Mouse (Mus musculus): ENCODE data around the gene Fut8.
"Not testable (repeated sequence)": the region's sequence is repeated elsewhere in the genome, so short reads cannot be mapped to it uniquely, and the experiment has no call there.

Fut8 gene

DNA sequence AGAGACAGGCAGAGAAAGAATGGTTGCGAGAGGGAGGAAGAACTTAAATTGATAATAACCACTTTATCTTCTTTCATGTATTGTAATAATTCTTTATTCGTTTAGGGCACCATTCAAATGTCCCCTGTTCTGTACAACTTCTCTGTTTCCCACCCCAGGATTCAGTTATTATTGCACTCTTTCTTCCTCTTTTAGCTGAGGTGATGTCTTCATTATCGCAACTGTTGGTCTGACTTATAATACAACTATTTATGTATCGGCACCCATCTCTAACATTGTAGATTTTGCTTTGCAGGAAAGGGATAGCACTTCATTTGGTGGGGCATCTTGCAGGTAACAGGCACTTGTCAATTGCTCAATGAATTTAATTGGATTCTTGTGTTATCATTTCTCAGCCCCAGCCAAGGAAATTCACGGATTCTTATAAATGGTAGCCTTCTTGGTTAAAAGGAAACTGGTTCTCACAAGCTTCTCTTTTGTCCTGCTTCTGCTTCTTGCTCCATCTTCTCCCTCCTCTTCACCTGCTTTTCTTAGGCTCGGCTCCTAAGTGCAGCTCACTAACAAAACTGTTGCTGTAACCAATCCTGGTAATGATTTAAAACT, 15.6 kb upstream of the Fut8 start:
- no peak for DNase-seq (ENCODE audit: low spot score)

DNA sequence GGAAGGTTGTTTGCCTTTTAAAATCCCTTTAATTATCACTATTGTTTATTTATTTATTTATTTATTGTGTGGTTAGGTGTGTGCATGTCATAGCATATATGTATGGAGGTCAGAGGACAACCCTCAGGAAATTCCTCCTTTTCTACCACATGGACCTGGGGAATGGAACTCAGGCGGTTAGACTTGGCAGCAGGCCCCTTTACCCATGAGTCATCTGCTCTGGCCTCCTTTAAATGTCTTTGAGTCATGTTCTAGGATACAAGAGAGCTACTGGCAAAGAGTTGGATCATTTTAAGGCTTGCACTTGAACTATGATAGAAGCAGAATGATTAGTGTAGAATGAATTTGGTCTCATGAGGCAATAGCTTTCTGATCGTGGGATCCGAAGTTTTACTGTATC, 14.3 kb upstream of the Fut8 start:
- no peak for DNase-seq (ENCODE audit: low spot score)

DNA sequence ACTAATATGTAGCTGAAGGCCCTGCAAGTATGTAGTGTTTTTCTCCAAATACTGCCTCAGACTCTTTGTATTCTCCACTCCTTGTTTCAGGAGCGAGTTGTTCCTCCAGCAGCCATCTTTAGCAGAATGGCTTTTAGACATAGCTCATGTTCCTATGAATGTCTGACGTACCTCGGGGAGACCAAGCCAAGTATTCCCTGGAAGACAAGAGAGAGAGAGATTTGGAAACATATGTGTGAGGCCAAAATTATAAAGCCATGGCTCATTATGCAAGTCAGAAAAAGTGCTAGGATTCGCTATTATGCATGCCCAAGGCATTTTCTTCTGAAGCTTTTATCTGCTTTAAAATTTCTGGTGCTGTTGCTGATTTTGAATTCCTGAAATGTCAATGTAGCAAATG, 13.8 kb upstream of the Fut8 start:
- DNase-seq (ENCODE audit: low spot score), result no peak

DNA sequence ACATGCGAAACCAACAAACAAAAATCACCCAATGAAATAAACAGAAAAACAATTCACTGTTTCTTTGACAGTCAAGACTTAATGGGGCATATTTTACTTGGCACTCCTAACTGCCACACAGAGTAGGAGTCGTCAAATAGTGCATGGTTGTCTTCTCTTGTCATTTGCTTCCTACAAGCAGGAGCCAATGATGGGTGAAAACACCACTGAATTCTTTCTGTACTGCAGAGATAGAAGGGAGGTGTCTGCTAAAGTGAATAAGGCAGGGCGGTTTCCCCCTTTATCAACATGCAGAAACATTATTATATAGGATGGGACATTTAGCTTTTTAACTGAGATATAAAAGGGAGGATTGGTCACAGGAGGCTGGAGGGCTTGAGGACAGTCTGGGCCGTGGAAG, 13.0 kb upstream of the Fut8 start:
- DNase-seq (ENCODE audit: low spot score), result no peak

DNA sequence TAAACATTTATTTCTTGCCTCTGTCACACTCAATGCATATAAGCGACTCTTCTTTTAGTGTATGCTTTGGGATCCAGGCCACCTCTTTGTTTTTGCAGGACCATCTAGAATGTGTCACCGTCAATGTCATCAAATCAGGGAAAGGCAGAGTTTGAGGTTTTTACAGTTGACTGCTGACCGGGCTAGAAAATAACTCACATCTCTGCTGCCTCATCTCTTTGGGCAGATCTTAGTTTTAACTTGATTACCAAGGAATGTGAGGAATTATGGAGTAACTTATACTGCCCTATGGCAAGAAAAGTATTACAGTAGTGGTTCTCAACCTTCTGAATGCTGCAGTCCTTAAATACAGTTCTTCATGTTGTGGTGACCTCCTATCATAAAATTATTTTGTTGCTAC, 12.2 kb upstream of the Fut8 start:
- DNase-seq (ENCODE audit: low spot score), result no peak

DNA sequence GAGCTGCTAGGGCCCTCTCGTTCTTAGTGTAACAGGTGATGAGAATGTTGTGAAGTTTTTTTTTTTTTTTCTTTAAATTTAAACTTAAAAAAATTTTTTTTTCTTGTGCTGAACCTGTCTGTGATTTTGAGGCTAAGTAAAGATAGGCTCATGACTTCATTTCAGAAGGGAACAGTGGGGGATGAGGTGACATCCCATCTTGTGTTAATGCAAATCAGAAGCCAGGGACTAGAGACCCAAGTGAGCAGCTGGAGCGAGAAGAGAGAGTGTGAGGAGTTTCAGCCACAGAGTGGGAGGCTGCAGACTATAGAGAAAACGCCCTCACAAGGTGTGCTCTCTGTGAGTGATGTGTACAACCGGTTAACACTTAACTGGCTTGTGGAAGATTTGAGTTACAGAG, 2.0 kb upstream of the Fut8 start:
- no peak for DNase-seq (ENCODE audit: low spot score)

DNA sequence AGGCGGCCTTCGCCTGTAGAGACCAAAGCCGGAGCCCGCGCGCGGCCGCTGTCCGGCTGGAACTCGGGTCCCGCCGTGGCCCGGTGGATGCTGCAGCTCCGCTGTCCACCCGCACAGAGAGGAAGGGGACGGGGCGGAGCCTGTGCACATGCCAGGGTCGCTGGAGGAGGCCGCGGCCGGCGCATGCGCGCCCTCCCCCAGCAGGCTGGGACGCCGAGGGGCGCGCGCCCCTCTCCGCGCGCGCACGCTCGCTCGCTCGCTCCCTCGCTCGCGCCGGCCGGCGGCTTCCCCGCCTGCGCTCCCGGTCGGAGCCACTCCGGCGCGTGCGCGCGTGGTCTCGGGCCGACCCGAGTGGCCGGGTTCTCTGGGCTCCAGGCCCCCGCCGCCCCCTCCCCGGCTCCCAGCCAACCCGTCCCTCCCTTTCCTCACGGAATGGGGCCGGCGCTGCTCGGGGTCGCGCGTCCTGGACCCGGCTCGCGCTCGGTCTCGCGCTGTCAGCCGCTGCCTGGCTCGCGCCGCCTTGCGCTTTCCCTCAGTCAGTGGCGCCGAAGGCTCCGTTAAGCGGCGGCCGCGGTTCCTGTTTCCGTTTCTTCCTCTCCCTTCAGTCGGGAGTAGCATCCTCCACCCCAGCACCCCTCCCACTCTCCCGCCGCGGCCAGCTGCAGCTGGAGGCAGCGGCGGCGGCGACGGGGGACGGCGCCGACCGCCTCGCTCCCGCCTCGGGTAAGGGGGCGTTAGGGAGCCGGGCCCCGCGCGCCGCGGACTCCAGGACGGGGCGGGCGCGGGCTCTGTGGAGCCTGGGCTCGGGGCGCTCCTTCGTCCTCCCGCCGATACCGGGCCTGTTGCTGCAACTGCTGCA, 835 bp downstream of the Fut8 start:
- peak; percentile 67 for DNase-seq (ENCODE audit: low spot score)

DNA sequence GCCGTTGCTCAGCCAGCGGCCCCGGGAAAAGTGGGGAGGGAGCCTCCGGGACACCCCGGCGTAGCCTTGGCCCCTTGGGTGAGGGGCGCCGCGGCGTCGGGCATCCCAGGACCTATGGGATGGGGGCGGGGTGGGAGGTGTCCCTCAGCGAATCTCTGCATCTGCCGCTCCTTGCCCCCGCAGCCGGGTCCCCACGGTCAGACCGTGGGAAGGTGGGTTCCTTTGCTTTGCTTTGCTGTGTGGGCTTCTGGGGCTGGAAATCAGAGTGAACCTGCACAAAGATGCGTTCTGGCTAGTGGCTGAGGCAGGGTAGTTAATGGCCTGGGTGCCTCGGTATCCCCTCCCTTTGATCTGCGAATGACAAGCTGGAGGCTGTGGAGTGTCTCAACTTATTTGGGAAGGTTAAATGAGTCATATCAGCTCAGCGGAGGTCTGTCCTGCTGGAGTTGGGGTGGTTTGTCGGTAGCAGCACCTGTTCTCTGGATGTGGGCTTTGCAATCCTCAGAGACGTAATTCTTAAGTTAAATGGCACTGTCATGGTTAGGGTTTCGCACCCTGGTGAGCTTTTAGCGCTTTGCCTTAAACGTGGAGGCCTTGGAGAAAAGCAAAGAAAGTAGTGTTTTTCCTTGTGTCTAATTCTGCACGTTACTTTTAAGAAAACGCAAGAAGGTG, 1.6 kb downstream of the Fut8 start:
- DNase-seq (ENCODE audit: low spot score), result no peak

DNA sequence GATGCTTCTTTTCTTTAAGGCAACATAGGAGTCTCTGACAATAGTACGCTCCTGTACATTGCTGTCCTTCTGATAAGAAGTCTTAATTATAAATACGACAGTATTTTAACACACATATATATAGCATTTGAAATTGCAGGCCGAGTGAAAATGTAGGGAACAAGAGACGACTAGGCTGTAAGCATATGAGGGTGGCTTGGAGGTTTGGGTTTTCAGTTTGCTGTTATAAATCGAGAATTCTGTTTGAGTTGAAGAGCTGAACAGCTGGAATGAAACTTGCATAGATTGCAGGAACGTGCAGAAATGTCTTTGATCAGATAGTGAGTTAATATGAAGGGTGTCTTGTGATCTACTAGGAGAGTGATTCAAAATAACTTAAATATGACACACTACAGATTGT, 2.4 kb downstream of the Fut8 start:
- DNase-seq (ENCODE audit: low spot score), result no peak

DNA sequence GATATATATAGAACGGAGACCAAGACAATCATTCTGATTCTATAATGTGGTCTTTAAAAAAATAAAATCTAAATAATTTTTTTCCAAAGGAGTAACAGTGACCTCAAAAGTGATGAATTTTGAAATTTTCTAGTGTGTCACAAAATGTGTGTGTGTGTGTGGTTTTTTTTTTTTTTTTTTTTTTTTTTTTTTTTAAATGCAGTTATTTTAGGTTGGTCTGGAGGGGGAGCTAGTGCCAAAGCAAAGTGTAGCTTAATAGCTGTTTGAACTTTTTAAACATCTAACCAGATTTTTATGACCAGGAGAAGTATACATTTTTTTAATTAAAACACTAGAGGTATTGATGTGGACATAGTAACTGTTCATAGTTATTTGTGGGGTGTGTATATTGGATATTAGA, 2.9 kb downstream of the Fut8 start:
- no peak for DNase-seq (ENCODE audit: low spot score)

DNA sequence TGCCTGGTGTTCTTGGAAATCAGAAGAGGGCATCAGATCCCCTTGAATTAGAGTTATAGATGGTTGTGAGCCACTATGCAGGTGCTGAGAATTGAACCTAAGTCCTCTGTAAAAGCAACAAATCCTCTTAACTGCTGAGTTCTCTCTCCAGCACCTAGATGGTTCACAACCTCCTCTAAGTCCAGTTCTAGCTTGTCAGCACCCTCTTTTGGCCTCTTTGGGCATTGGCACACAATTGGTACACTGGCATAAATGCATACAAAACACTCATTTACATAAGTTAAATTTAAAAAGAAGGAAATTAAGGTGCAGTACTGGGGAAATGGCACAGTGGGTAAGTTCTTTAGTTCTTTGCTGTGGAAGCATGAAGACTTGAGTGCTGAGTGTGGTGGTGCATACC, 24.7 kb downstream of the Fut8 start:
- DNase-seq (ENCODE audit: low spot score), result no peak

DNA sequence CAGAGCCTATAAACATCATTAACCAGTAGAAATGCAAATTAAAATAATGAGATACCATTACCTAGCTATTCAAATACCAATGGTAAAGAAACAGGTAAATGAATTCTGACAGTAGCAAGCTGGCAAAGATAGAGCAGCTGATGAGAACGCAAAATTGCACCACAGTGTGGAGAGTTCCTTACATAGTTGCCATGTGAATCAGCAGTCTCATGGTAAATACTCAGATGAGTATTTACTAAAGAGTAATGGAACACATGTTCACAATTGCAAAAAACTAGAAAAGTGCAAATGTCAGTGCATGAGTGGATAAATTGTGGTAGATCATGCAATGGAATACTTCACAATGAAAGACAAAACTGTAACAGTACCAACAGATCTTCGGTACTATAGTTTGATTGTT, 25.9 kb downstream of the Fut8 start:
- DNase-seq (ENCODE audit: low spot score), result no peak

DNA sequence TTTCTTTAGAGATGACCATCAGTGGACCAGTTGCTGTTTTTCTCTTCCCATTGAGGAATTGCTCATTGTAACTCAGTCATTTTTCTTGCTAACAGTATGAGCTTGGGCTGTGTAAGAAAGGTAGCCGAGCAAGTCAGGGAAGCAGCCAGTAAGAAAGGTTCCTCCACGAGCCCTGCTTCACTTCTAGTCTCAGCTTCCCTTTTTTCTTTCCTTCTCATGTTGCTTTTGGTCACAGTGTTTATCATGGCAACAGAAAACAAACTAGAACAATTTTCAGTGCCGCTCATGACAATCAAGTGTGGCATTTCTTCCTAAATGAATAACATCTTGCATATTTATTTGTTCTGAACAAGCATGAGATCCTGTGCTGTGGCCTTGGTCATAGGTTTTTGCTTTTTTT, 32.8 kb downstream of the Fut8 start:
- no peak for DNase-seq (ENCODE audit: low spot score)

DNA sequence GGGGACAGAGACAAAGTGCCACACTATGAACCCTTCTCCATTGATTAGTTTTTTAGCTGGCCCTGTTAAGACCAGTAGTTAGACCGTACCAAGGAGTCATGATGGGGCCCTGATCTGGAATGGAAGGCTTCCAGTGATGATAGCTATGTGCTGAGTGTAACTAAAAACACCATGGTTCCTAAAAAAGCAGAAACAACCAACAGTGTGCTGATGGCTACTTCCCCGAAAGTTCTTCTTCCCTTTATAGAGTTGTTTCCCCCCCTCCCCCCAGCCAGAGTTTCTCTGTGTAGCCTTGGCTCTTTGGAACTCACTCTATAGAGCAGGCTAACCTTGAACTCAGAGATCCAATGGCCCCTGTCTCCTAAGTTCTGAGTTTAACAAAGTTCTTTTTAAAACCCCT, 50.6 kb downstream of the Fut8 start:
- DNase-seq (ENCODE audit: low spot score), result no peak

DNA sequence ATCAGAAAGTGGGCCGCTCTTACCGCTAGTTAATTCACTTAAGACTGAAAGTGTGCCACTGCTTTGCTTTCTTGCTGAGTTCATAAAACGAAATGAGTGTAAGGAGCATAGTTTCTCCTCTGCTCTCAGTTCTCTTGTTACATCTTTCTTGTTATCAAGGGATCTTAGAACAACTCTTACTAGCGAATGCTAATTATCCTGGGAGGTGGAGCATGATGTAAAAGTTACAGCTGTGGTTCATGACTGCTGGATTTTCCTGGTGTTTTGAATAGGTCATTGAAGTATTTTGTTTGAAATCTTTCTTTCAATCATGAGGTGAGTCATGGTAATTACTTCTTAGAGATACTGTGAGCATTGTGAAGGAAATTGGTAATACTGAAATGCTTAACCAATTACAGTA, 53.1 kb downstream of the Fut8 start:
- DNase-seq (ENCODE audit: low spot score), result no peak

DNA sequence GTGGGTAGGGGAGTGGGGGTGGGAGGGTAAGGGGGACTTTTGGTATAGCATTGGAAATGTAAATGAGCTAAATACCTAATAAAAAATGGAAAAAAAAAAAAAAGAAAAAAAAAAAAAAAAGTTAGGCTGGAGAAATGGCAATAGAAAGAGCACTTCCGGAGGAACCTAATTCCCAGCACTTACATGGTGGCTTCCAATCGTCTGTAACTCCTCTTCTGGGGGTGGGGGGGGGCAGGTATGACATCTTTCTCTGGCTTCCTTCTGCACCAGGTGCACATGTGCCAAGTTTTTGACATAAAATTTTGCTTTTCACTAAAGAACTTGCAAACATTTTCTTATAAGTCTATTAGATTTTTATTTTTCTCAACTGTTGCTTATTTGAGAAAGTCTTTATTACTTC, 53.9 kb downstream of the Fut8 start:
- not testable (repeated sequence) for DNase-seq (ENCODE audit: low spot score)

DNA sequence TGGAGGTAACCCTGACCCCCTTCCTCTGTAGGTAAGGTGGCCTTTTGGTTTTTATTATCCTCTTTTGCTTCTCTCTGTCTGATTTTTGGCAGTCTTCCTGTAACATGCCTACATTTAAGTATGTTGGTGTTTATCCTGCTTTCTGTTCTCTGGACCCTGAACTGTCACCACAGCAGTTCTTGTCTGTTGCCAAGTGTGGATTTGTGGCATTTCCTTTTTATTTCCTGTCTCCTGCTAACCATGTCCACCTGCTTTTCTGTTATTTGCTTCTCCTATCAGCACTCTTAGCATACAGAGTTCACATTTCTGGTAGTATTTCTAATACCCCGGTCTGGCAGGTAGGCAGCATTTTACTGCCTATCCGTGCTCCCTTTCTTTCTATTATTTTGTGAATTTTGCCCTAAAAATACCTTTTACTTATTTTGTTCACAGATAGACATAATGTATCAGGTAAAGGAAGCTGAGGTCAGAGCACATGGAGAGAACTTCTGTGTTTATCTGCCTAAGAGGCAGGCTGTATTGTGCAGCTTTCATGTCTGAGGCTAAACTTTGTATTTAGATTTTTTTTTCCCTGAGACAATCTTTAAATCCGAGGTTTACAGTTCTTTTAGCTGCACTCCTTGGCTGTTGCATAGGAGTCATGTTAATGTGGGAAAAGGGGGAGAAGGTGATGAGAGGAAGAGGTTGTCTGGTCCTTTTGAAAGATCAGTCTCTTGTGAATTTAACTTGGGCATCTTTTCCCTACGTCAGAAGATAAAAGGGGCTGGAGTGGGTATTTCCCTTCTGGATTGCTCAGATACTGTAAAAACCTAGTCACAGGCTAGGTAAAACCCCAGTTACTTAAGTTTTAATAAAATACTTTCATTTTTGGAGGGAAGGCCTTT, 54.7 kb downstream of the Fut8 start:
- no peak for DNase-seq (ENCODE audit: low spot score)

DNA sequence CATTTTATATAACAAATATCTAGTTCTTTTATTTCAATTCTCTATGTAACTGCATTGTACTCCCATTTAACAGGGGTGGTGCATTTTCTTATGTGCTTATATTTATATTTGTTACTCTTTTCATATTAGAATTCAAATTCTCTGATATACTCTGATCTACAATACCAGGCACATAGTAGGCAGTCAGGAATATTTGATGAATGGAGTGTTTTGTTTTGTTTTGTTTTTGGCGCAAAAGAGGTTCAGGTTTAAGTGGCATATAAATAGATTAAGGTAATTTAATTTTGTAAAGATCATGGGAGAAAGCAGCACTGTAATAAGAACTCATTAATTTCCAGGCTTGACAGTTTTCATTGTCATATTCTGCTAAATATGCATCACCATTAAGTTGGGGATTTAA, 58.2 kb downstream of the Fut8 start:
- no peak for DNase-seq (ENCODE audit: low spot score)

DNA sequence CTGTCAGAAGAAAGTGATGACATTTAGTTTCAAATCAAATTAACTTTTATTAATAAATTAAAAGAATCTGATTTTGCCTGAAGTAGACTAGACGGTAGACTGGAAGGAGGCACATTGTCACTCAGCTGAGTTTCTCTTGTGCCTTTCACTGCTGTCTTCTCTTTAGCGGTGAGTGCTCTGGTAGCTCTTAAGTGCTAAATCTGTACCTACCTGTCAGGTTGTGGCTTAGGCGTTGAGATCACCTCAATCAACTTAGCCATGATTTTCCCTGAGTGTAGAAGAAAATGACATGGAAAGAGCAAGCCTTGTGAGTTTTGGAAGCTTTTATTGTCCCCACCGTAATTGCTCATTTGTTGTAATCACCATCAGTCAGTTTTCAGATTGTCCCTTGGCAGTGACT, 59.2 kb downstream of the Fut8 start:
- DNase-seq (ENCODE audit: low spot score), result no peak

DNA sequence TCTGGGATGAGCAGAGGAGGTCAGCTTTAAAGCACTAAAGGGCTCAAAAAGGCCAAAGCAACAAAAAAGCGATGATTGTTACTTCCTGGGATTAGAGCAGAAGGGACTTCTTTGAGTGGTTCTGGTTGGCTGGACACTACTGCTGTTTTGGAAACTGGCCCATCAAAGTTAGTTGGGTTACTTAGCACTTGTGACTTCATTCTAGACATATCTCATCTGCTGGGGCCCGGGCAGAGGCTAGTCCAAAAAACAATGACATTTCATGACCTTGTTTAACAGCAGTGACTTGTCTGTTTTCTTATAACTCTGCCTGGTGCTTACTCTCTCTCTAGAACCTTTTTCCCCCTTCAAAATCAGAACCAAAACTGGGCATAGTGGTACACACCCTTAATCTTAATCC, 59.9 kb downstream of the Fut8 start:
- no peak for DNase-seq (ENCODE audit: low spot score)

DNA sequence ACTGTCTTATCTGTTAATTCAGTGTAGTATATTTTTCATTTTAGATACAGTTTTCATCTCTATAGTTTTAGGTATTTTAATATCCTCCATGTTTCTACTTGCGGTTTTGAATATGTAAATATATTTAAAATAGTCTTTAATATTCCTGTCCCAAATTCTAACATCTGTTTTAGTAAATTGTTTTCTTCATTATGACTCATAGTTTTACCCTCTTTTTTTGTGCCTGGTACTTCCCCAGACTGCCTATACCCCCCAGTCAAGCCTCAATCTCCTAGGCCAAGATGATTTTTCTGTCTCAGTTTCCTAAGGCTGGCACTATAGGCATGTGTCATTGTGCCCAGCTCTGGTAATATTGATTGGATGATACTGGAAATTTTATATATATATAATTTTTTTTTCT, 64.1 kb downstream of the Fut8 start:
- no peak for DNase-seq (ENCODE audit: low spot score)

DNA sequence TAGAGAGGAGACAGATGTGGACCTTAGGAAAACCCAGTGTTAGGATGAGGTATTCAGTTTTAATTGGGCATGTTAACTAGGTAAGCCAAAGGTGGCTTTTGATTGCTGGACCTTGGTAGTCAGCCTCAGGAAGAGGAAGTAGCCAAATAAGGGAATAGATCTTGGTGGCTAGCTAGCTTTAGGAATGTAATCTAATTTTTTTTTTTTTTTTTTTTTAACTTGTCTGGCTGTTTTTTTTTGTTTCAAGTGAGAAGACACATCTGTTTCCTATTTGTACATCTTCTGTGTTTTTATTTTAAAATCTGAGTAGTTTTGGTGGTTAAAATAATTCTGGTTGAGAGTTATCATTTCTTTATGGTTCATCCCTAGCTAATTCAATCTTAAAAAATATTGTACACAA, 65.4 kb downstream of the Fut8 start:
- DNase-seq (ENCODE audit: low spot score), result no peak

DNA sequence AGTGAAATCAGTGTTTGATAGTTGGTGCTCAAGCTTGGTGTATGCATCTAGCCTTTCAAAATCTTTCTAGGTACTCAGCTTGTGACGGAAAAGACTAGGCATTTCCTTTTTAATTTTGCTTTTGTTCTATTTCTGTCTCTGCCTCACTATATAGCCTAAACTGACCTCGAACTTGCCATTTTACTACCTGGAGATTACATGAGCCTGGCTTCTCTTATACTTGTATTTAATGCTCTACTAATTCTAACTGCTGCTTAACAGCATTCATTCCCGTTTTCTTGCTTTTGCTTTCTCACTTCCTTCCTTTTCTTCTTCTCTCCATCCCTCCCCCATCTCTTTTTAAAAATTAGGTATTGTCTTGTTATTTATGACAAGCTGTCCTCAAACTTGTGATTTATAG, 67.6 kb downstream of the Fut8 start:
- DNase-seq (ENCODE audit: low spot score), result no peak
